18 mouse cellular contexts compared by ENCODE assay signal in genomic region chr9:62870728-62871127, GRCm38 (mm10).
"Had no signal": no experiment of that assay in that cellular context is flagged by ENCODE, and none has a peak within 500 bp of the region (broad histone marks: within the 10 kb centered on the region; RNA-seq: fewer than 3 reads in every experiment).

No protein-coding gene starts in this region.

- H3K4me3 ChIP-seq: midbrain, embryonic 10.5 days; midbrain, embryonic 12.5 days; myocyte; neural tube, embryonic 13.5 days; neural tube, embryonic 15.5 days had no signal

- H3K9me3 ChIP-seq: midbrain, embryonic 10.5 days; midbrain, embryonic 12.5 days; neural tube, embryonic 13.5 days; neural tube, embryonic 15.5 days had no signal

- H3K9ac ChIP-seq: lung, embryonic 14.5 days; midbrain, embryonic 12.5 days; neural tube, embryonic 13.5 days; neural tube, embryonic 15.5 days had no signal

- H3K4me2 ChIP-seq: lung, embryonic 14.5 days; midbrain, embryonic 12.5 days; neural tube, embryonic 13.5 days; neural tube, embryonic 15.5 days had no signal

- DNase-seq: lung, embryonic 14.5 days; lung, postnatal 10 days; lung, postnatal 4 days; midbrain, embryonic 14.5 days; retina, postnatal 1 day; right cerebral cortex, adult 18-20 months; right cerebral cortex, postnatal 25 days; right cerebral cortex, postnatal 4 days; spleen, adult 18-20 months; thymus, adult 18-20 months; thymus, postnatal 14 days; thymus, postnatal 36 days had no signal

- H3K27me3 ChIP-seq: midbrain, embryonic 12.5 days; neural tube, embryonic 13.5 days; neural tube, embryonic 15.5 days had no signal

- H3K36me3 ChIP-seq: midbrain, embryonic 10.5 days; midbrain, embryonic 12.5 days; neural tube, embryonic 13.5 days; neural tube, embryonic 15.5 days had no signal

- H3K27ac ChIP-seq: midbrain, embryonic 10.5 days; midbrain, embryonic 12.5 days; neural tube, embryonic 13.5 days; neural tube, embryonic 15.5 days had no signal

- H3K4me1 ChIP-seq: midbrain, embryonic 12.5 days; neural tube, embryonic 13.5 days; neural tube, embryonic 15.5 days had no signal

- ATAC-seq: midbrain, embryonic 16.5 days had no signal
